Mouse (Mus musculus) kidney, postnatal 4 days (tissue): Measurements from ENCODE around the gene Aacs.
A peak's percentile ranks its signal among the peaks of the same experiment; 100 is the strongest.

Experiments used
- DNase-seq, 2 experiments: peaks; one replicate each; pipeline ENCODE4 v3.0.0; 2021; ENCODE audit warnings: mixed read lengths in 2 of 2

The Aacs gene

DNA sequence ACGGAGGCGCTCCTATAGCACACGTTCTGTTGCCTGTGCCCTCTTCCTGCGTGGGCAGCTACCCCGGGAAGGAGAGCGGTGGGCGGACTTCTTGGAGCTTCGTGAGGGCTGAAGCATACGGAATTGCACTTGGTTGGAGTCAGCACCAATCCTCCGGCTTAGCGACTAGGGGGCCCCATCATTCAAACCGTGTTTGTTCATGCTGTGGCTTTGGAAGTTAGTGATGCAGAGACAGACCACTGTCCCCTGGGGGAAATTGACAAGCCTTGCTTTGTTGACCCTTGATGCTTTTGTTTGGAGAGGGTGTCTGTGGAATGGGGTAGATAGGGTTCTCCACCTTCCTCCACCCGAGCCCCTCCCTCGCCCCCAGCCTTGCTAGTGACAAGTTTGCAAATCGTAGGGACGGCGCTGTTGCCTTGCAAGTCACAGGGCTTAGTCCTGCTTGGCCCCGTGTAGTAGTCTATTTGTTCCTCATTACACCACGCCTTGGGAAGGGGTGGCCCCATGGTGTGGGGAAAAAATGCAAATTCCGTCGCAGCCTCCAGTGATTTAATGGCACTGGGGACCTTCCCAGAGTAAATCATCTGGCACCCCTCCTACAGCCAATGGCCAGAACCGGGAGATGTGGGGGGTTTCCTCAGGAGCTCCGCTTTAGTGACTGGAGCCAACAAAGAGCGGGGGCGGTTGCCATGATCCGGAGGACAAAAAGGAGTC lies 59.2 kb downstream of the Aacs start:
- DNase-seq, result peak; percentile 48 to 56

DNA sequence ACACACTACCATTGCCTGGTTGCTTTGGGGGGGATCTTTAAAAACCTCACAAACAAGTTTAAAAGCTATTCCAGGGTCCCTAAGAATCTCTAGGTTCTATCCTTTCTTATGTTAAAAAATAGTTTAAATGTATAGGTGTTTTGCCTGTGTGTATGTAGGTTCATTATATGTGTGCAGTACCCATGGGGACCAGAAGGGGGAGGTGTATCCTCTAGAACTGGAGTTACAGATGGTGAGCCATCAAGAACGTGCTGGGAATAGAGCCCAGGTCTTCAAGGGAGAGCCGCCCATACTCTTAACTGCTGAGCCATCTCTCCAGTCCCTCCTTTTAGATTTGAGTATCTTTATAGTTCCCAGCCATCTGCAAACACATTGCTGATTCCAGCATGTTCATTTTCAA lies 69.5 kb downstream of the Aacs start:
- DNase-seq, result no peak

DNA sequence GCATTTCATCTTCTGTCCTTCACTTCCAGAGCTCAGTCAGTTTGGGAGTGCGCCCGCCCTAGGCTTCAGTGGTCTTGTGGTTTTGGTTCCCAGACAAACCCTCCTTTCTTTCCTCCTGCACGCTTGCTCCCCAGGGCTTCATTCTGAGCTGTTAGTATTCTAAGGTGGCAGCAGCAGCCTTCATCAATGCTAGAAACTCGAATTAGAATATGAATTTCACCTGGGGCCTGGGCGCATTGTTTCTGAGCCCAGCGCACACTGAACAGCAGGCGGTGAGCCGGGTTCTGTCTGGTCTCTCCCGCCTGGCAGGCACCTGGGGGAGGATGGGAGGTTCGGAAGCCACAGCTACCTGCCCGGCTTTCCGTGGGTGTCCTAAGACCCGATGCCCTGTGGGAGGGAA lies 70.7 kb downstream of the Aacs start:
- no peak for DNase-seq

DNA sequence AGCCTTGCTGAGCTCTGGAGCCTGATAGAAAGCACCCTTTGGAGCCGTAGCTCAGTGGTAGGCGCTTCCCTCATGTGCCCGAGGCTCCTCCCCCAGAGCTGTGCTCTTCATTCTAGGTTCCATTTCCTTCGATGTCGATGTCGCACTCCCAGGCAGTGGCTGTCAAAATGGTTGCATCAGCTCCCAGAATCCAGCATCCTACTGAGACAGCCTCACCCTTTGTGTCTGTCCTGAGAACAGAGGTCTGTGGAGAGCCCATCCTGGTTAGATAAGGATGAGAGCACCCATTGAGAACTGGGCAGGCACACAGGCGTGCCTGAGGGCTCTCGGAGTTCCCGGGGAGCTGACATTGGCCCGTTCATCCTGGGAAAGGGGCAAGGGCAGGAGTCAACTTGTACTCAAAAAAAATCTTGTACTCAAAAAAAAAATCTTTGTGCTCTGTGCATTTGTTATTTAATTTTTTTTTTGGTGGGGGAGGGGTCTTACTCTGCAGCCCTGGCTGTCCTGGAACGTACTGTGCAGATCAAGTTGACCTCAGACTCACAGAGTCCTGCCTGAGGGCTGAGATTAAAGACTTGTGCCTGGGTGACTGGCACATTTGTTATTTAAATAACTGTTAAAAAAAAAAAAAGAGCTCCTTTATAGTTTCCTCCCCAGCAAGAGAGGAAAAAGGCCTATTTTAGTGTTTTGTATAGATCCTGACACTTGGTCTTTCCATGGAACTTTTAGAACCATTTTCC lies 74.3 kb downstream of the Aacs start:
- no peak for DNase-seq

DNA sequence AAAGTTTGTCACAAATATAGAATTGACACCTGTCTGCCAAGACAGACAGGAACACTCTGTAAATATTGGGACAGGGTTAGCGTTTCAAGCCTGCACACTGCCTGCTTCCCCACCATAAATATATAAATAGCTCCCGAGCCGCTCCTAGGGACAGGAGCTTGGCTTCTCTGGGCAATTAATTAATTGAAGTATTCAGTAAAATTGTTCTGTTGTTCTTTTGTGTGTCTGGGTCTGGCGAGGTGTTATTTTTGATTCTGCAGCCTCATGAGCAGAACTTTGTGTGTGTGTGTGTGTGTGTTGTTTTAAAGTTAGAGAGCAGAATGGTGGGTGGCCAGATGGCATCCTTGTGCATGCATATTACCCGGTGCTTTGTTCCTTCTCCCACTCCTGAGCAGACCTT lies 80.1 kb downstream of the Aacs start:
- DNase-seq, result no peak

DNA sequence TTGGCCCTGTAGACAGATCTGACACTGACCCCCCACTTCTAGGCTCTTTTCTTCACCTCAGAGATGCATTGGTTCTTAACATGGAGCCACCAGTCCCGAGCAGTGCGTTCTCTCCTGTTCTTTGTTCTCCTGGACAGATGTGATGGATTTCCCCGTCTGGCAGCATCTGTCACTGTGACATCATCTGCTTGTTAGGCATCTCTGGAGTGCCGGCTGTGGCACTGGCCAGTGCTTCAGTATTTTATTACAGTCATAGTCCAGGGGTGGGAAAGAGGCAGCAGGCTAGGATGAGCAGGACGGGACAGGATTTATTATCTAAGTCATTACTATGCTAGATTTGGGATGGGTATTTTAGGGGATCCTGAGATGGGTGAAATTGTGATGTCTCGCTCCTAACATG lies 87.9 kb downstream of the Aacs start:
- DNase-seq, result no peak

DNA sequence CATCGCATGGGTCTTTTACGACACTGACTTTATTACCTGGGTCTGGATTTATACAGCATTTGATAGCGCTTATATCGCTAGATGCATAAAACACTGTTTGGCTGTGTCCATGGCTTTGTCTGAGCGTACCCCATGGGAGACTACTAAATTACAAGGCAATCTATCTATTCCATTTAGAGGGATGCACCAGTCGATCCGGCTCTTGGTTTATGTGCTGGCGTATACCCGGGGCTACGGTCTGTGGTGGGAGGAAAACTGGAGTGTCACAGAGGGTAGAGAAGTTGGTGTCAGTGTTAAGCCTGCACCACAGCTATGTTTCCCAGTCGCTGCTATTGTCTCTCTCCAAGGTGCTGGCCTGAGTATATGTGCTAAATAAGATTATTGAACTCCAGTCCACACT lies 90.1 kb downstream of the Aacs start:
- DNase-seq, result peak; percentile 17 to 18
